Mouse (Mus musculus) small intestine, adult 2 months (tissue): ENCODE results near the gene Hoxb4.

ENCODE experiments used
- CTCF ChIP-seq: fragments of 200-500 bp; IDR thresholded peaks from 2 replicates; pipeline ENCODE4 v1.5.1; 2012; ENCODE audit warnings: low read depth, mild to moderate bottlenecking, control low read depth, inconsistent platforms, low read length, moderate library complexity, mixed read lengths; ENCODE audit not compliant: insufficient replicate concordance, insufficient read length; ENCODE audit errors: extremely low read depth
- POLR2A ChIP-seq: fragments of 200-500 bp; IDR thresholded peaks from 2 replicates; pipeline ENCODE4 v1.6.1; 2012; ENCODE audit warnings: low read depth, mild to moderate bottlenecking, control low read depth, inconsistent platforms, low read length, moderate library complexity

DNA sequence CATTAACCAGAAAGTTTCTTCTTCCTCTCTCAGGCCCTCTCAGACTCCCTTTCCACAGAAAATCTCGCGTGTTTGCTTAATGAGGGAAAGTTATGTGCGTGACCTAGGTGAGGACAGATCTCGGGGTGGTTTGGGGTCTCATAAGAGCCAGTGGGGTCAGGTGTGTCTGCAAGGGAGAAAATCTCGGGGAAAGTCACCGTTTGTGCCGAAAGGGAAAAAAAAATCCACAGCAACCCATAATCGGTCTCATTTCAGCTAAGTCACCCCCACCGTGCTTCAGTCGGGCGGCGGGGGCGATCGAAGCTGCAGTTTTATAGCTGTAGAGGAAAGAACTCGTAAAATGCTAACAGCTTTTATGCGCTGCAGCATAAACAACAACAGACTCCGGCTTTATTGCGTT is 36.7 kb upstream of the Hoxb4 start:
- no peak for TF ChIP-seq CTCF
- TF ChIP-seq POLR2A, result no peak
